Mouse (Mus musculus): Measurements from ENCODE around the gene Lrrn1.

Lrrn1 gene

GRCm38 (mm10) chr6:107583759-107584383 lies 54.3 kb downstream of the Lrrn1 start:
- DNase-seq (ENCODE audit: low spot score): no peak

- DNase-seq (ENCODE audit: low spot score): no peak
Observed at GRCm38 (mm10) chr6:107605151-107605550, 75.6 kb downstream of the Lrrn1 start.

GRCm38 (mm10) chr6:107614288-107614687 lies 84.7 kb downstream of the Lrrn1 start:
- DNase-seq (ENCODE audit: low spot score): no peak
